ENCODE assay signal across 9 mouse cellular contexts in the genomic region with DNA sequence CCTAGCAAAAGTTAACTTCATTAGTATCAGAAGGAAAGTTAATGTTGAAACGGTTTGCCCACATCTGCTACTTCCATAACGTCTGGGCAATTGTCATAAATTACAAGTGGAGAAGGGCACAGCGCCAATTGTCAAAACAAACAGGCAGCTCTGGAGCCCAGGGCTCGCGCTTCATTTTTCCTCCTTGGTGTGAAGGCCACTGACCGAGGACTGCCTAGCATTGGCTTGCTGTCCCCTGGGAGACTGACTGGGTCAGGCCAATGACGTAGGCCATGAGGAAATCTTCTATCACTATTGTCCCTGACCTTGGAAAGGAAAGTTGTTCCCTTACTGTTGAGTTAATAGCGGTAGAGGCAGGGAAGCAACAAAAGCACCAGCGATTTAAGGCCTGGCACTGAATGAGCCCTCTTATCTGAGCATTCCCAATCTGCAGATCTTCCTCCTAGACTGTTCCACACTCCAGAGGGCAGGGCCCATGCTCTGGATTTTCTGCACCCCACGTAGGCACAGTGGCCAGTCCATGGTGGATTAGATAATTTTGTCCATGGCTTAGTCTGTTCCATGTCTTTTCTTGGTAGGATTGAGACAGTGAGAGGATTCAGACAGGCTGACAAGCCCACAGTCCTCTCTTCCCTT. TPM values are rescaled to one million over a fixed set of nuclear protein-coding genes. Genes with fewer than 3 reads are reported as not detected.
DNase-seq lines count a peak whose midpoint lies in the region; ATAC-seq lines count a peak whose summit lies in the region.
"Had no signal": no experiment of that assay in that cellular context is flagged by ENCODE, and none has a peak within 500 bp of the region (broad histone marks: within the 10 kb centered on the region; RNA-seq: fewer than 3 reads in every experiment).

No protein-coding gene starts in this region.

- DNase-seq in limb, embryonic 11.5 days (ENCODE audit: low spot score): peak; percentile 19
- no peak for DNase-seq in limb, embryonic 10.5 days (ENCODE audit: low spot score)
- no peak for DNase-seq in heart, embryonic 10.5 days (ENCODE audit: low spot score)
- DNase-seq in kidney, postnatal 10 days: peak; percentile 63
- DNase-seq in ovary, postnatal 36 days (ENCODE audit: low spot score): peak; percentile 57
- no peak for DNase-seq in cerebellum, adult 18-20 months
- no peak for DNase-seq in spleen, postnatal 4 days (ENCODE audit: low spot score in 2 of 2)
- DNase-seq in spleen, adult 12 weeks (ENCODE audit: low spot score): no peak

- 78% methylated on average over 10 of the region's 10 CpGs for WGBS in limb, embryonic 11.5 days
- 79% methylated on average over 10 of the region's 10 CpGs for WGBS in limb, embryonic 10.5 days
- 70% methylated on average over 10 of the region's 10 CpGs for WGBS in heart, embryonic 10.5 days

- no peak overlapping the region for H3K4me2 ChIP-seq in limb, embryonic 11.5 days (ENCODE audit: low read depth, severe bottlenecking)

- no peak overlapping the region for H3K4me3 ChIP-seq in limb, embryonic 11.5 days (ENCODE audit: low read depth, low read length)
- no peak overlapping the region for H3K4me3 ChIP-seq in limb, embryonic 10.5 days
- no peak overlapping the region for H3K4me3 ChIP-seq in heart, embryonic 10.5 days
- H3K4me3 ChIP-seq: megakaryocyte, embryonic 14.5 days had no signal

- no peak overlapping the region for H3K9ac ChIP-seq in limb, embryonic 11.5 days (ENCODE audit: low read length)

- no peaks in the 10 kb centered on the region for H3K9me3 ChIP-seq in limb, embryonic 11.5 days (ENCODE audit: control insufficient read depth, low read length)
- no peaks in the 10 kb centered on the region for H3K9me3 ChIP-seq in limb, embryonic 10.5 days (replicated peaks)
- no peaks in the 10 kb centered on the region for H3K9me3 ChIP-seq in heart, embryonic 10.5 days

- H3K27ac ChIP-seq in limb, embryonic 11.5 days (replicated peaks; ENCODE audit: low read depth, low read length): no peak overlapping the region
- H3K27ac ChIP-seq in limb, embryonic 10.5 days: no peak overlapping the region
- 0 out of 2 replicates have a peak overlapping the region, but pooled peaks have one; percentile 19 for H3K27ac ChIP-seq in heart, embryonic 10.5 days

- H3K27me3 ChIP-seq in limb, embryonic 11.5 days (ENCODE audit: control insufficient read depth, insufficient read depth, low read length): no peaks in the 10 kb centered on the region
- H3K27me3 ChIP-seq in limb, embryonic 10.5 days (ENCODE audit: low read depth, poor library complexity, severe bottlenecking): no peaks in the 10 kb centered on the region
- no peaks in the 10 kb centered on the region for H3K27me3 ChIP-seq in heart, embryonic 10.5 days (ENCODE audit: insufficient read depth, poor library complexity, severe bottlenecking)
- H3K27me3 ChIP-seq: megakaryocyte, embryonic 14.5 days had no signal

- ATAC-seq in limb, embryonic 11.5 days (ENCODE audit: insufficient number of reproducible peaks, low FRiP score, low TSS enrichment, low read depth): no peak

- no peaks in the 10 kb centered on the region for H3K4me1 ChIP-seq in limb, embryonic 11.5 days (ENCODE audit: control insufficient read depth, insufficient read depth, low read length)
- no peaks in the 10 kb centered on the region for H3K4me1 ChIP-seq in limb, embryonic 10.5 days
- no peaks in the 10 kb centered on the region; the same call in 1 of the 2 replicates for H3K4me1 ChIP-seq in heart, embryonic 10.5 days

- H3K36me3 ChIP-seq in limb, embryonic 11.5 days (ENCODE audit: control insufficient read depth, insufficient read depth, low read length): no peaks in the 10 kb centered on the region
- H3K36me3 ChIP-seq in limb, embryonic 10.5 days: no peaks in the 10 kb centered on the region
- no peaks in the 10 kb centered on the region for H3K36me3 ChIP-seq in heart, embryonic 10.5 days

RNA-seq across cellular contexts. Expression of a gene that starts 35.0 kb away (rescaled TPM):
- 0.60 and 0.68 TPM in 2 replicates for polyA plus RNA-seq in limb, embryonic 11.5 days (2014; fragmentation: Nextera tagmentation; extraction: Ambion mirVana)
- 0.71 and 1.3 TPM in 2 replicates for polyA plus RNA-seq in limb, embryonic 10.5 days (2016; fragmentation: Nextera tagmentation; extraction: Ambion mirVana)
- 1.2 and 1.4 TPM in 2 replicates for polyA plus RNA-seq in heart, embryonic 10.5 days (2016; fragmentation: Nextera tagmentation; extraction: Ambion mirVana)

Comparison
In these comparisons a context has a peak if more than half of its experiments do, and no peak if none do; other contexts are left out.
1. DNase-seq: peak in limb, embryonic 11.5 days (single experiment), kidney, postnatal 10 days (single experiment) and ovary, postnatal 36 days (single experiment); none in limb, embryonic 10.5 days (single experiment), heart, embryonic 10.5 days (single experiment), cerebellum, adult 18-20 months (0 of 2), spleen, postnatal 4 days (0 of 2) and spleen, adult 12 weeks (single experiment).